Mouse (Mus musculus): Measurements from ENCODE around the gene Ddx55. TPM values are rescaled to one million over a fixed set of nuclear protein-coding genes. Genes with fewer than 3 reads are reported as not detected.

Ddx55 gene
- polyA plus RNA-seq (2015; fragmentation: Nextera tagmentation; extraction: Ambion mirVana) = 21.9 and 30.5 TPM in 2 replicates

DNA sequence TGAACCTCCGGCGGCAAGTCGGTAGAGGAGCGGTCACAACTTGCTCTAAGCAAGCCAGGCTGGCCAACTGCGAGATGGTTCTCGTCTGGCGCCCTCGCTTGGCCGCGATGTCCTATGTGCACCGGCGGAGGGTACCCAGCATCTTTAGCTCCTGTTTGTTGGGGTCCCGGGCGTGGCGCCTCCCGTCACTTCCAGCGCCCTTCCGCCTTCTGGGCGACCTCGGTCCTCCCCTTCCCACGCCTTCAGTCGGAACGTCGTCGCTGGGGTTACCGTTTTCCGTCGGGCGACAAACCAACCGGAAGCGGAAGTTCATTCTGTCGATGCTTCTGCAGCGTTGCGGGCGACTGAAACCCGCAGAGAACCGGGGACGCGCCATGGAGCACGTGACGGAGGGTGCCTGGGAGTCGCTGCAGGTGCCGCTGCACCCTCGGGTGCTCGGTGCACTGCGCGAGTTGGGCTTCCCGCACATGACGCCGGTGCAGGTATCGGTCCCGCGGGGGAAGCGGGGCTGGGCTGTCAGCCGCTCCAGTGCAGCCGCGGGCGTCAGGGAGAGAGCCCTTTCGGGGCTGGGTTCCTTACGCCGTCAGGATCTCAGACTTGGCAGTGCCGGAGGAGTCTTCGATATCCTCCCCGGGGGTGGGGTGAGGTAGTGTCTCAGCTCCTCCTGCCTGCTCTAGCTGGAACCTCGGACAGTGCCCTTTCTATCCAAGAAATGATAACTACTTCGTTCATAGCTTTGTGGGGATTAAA lies at the start of gene Ddx55:
TSS of gene Ddx55 (plus strand) at position 307 of the 750 bp plus-strand sequence.
- Histone ChIP-seq H3K27me3 (replicated peaks; ENCODE audit: control insufficient read depth, insufficient read depth, low read length) (no peaks in the 10 kb centered on the region), H3K27ac (ENCODE audit: low read length) (peak within 1 kb of the TSS; percentile 42), H3K9ac (replicated peaks; ENCODE audit: low read depth, low read length) (peak within 1 kb of the TSS; percentile 63), H3K9me3 (ENCODE audit: control insufficient read depth, low read length) (no peaks in the 10 kb centered on the region), H3K36me3 (ENCODE audit: control insufficient read depth, insufficient read depth) (peaks cover 8% of the 10 kb centered on the region), H3K4me3 (replicated peaks; ENCODE audit: low read length) (peak within 1 kb of the TSS; percentile 52), H3K4me2 (ENCODE audit: low read length) (peak within 1 kb of the TSS; percentile 77), H3K4me1 (replicated peaks; ENCODE audit: control insufficient read depth, insufficient read depth, low read length) (peaks cover 14% of the 10 kb centered on the region)
- WGBS = under 1% methylated on average over 63 of the region's 66 CpGs
- ATAC-seq = peak; percentile 93

DNA sequence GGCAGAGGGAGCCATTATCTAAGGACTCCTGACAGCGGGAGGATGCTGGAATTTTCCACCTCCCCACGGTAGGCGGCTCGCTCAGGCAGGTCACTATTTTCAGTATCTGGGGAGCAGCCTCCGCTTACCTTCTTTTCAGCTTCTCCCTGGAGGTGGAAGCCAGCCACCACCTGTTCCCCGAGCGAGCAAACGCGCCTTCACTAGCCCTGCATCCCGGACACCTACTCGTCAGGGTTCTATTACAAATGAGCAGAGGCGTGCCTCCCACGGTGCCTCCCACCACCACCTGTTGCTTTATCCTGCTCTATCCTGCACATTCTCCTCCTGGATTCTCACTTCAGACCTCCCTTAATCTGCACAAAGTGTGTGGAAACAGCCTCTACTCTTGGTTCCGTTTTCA lies 48.9 kb upstream of the Ddx55 start:
- no peaks in the 10 kb centered on the region for H3K4me1 ChIP-seq (replicated peaks; ENCODE audit: control insufficient read depth, insufficient read depth, low read length)
- H3K27ac ChIP-seq (ENCODE audit: low read length) = no peak overlapping the region
- ATAC-seq = no peak
- H3K9ac ChIP-seq (replicated peaks; ENCODE audit: low read depth, low read length) = no peak overlapping the region
- H3K4me3 ChIP-seq (replicated peaks; ENCODE audit: low read length) = no peak overlapping the region
- 64% methylated on average over 14 of the region's 14 CpGs for WGBS
- no peak overlapping the region for H3K4me2 ChIP-seq (ENCODE audit: low read length)
- no peaks in the 10 kb centered on the region for H3K9me3 ChIP-seq (ENCODE audit: control insufficient read depth, low read length)
- H3K36me3 ChIP-seq (ENCODE audit: control insufficient read depth, insufficient read depth) = no peaks in the 10 kb centered on the region; the same call in 1 of the 2 replicates
- H3K27me3 ChIP-seq (replicated peaks; ENCODE audit: control insufficient read depth, insufficient read depth, low read length) = no peaks in the 10 kb centered on the region

DNA sequence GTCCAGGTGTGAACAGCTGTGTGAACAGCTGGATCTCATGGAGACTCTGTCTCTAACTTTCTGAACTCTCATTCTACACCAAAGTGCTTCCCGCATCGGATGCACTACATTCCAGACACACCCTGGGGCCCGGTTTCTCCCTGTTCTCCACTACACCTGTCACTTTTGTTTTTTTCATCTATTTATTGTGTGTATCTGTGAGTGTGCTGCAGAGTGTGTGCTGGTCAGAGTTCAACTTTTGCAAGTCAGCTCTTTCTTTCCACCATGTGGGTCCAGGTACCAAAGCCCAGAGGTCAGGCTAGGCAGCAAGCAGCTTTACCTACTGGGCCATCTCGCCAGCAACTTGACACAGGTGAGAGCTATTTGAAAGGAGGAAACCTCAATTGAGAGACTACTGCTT lies 47.4 kb upstream of the Ddx55 start:
- Histone ChIP-seq H3K9ac (replicated peaks; ENCODE audit: low read depth, low read length) (no peak overlapping the region), H3K9me3 (ENCODE audit: control insufficient read depth, low read length) (no peaks in the 10 kb centered on the region), H3K4me2 (ENCODE audit: low read length) (no peak overlapping the region), H3K4me3 (replicated peaks; ENCODE audit: low read length) (no peak overlapping the region), H3K4me1 (replicated peaks; ENCODE audit: control insufficient read depth, insufficient read depth, low read length) (no peaks in the 10 kb centered on the region), H3K27me3 (replicated peaks; ENCODE audit: control insufficient read depth, insufficient read depth, low read length) (no peaks in the 10 kb centered on the region), H3K36me3 (ENCODE audit: control insufficient read depth, insufficient read depth) (no peaks in the 10 kb centered on the region; the same call in 1 of the 2 replicates), H3K27ac (ENCODE audit: low read length) (no peak overlapping the region)
- ATAC-seq = no peak
- 96% methylated on average over 4 of the region's 4 CpGs for WGBS

DNA sequence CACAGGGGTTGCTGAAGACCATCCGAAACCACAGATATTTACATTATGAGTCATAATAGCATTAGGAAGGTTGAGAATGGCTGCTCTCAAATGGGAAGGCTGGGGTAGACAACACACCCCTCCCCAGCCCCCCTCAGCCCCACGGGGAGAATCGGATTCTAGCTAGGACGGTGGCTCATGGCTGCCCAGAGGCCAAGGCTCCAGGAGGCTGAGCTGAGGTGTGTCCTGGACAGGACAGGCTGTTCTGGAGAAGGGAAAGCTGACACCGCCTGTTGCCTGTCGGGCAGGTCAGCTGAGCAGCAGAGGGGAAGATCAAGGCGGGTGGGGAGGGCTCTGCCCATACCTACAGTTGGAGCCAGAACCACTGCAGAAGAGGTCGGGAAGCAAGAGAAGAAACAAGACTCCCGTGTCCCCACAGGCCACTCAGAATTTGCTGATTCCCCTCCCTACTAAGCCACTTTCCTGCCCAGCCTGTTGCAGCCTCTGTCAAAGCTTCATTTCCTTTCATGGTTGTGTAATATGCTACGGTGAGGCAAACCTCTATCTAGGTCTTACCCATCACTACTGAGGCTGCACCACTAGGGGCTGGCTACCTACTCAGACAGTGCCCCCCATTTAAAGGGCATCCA lies 45.8 kb upstream of the Ddx55 start:
- Histone ChIP-seq H3K27me3 (replicated peaks; ENCODE audit: control insufficient read depth, insufficient read depth, low read length) (no peaks in the 10 kb centered on the region), H3K4me1 (replicated peaks; ENCODE audit: control insufficient read depth, insufficient read depth, low read length) (no peaks in the 10 kb centered on the region), H3K9me3 (ENCODE audit: control insufficient read depth, low read length) (no peaks in the 10 kb centered on the region), H3K4me3 (replicated peaks; ENCODE audit: low read length) (no peak overlapping the region), H3K9ac (replicated peaks; ENCODE audit: low read depth, low read length) (no peak overlapping the region), H3K36me3 (ENCODE audit: control insufficient read depth, insufficient read depth) (no peaks in the 10 kb centered on the region; the same call in 1 of the 2 replicates), H3K4me2 (ENCODE audit: low read length) (no peak overlapping the region), H3K27ac (ENCODE audit: low read length) (no peak overlapping the region)
- ATAC-seq = no peak
- 87% methylated on average over 10 of the region's 10 CpGs for WGBS

DNA sequence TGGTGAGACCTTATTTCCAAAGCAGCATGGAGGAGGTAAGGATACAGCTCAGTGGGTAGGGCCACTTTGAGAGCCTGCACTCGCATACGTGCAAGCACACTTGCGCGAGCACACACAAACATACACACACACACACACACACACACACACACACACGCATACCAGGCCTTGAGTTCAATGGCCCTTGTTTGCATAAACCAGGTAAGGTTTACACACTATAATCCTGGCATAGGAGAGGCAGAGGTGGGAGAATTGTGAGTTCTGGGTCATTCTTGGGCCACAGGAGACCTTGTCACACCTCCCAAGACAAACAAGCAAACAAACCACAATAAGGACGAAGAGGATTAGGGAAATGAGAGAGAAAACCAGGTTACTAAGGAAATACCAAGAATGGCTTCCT lies 43.5 kb upstream of the Ddx55 start:
- Histone ChIP-seq H3K36me3 (ENCODE audit: control insufficient read depth, insufficient read depth) (peaks cover 10% of the 10 kb centered on the region; the same call in 1 of the 2 replicates), H3K9ac (replicated peaks; ENCODE audit: low read depth, low read length) (no peak overlapping the region), H3K4me1 (replicated peaks; ENCODE audit: control insufficient read depth, insufficient read depth, low read length) (no peaks in the 10 kb centered on the region), H3K4me2 (ENCODE audit: low read length) (no peak overlapping the region), H3K27me3 (replicated peaks; ENCODE audit: control insufficient read depth, insufficient read depth, low read length) (no peaks in the 10 kb centered on the region), H3K9me3 (ENCODE audit: control insufficient read depth, low read length) (no peaks in the 10 kb centered on the region), H3K4me3 (replicated peaks; ENCODE audit: low read length) (no peak overlapping the region), H3K27ac (ENCODE audit: low read length) (no peak overlapping the region)
- no peak for ATAC-seq
- WGBS = 90% methylated on average over 6 of the region's 6 CpGs

DNA sequence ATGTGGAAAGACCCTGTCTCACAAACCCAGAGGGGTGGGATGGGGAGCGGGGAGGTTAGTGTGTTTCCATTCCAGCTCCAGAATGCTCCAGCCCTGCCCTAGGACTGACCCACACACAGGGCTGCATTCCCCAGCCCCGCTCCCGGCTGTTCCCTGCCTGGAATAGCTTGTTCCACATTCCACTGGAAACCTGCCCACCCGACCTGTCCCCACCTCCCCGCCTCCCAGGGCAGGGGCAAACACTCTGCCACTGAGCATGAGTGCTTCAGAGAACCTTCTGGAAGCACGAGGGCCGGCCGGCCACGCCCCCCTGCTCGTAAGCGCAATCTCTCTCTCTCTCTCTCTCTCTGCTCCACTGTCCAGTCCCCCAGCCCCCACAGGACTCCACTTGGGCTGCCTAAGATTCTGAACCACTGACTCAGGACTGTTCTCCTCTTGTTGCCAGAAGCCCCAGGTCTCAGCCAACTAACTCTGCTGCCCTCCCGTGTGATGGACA lies 42.9 kb upstream of the Ddx55 start:
- 78% methylated on average over 12 of the region's 12 CpGs for WGBS
- Histone ChIP-seq H3K9ac (replicated peaks; ENCODE audit: low read depth, low read length) (no peak overlapping the region), H3K9me3 (ENCODE audit: control insufficient read depth, low read length) (no peaks in the 10 kb centered on the region), H3K4me3 (replicated peaks; ENCODE audit: low read length) (no peak overlapping the region), H3K4me1 (replicated peaks; ENCODE audit: control insufficient read depth, insufficient read depth, low read length) (no peaks in the 10 kb centered on the region), H3K27me3 (replicated peaks; ENCODE audit: control insufficient read depth, insufficient read depth, low read length) (no peaks in the 10 kb centered on the region), H3K4me2 (ENCODE audit: low read length) (no peak overlapping the region), H3K27ac (ENCODE audit: low read length) (no peak overlapping the region), H3K36me3 (ENCODE audit: control insufficient read depth, insufficient read depth) (peaks cover 12% of the 10 kb centered on the region; the same call in 1 of the 2 replicates)
- ATAC-seq = no peak

DNA sequence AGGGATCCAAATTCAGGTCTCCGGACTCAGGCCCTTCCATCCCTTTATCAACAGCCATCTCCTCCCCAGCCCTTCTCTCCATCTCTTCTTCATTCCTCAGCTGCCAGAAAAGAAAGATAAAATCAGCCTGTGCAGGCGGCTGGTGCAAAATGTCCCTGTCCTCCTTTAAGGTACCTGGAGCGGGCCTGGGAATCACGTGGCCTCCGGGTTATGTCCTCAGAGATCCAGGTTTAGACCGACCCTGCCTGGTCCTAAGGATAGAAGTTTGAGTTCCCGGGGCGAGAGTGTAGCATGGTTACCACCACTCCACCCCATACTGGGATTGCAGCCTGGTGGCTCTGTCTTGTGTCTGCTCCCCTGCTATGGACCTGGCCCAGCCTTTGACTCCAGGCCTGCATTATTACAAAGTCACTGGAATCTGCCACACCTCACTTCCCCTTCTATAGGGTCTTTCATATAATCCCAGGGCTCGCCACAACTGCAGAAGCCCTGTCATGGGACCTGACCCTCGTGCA lies 42.1 kb upstream of the Ddx55 start:
- no peaks in the 10 kb centered on the region for H3K27me3 ChIP-seq (replicated peaks; ENCODE audit: control insufficient read depth, insufficient read depth, low read length)
- no peaks in the 10 kb centered on the region for H3K4me1 ChIP-seq (replicated peaks; ENCODE audit: control insufficient read depth, insufficient read depth, low read length)
- H3K4me2 ChIP-seq (ENCODE audit: low read length) = no peak overlapping the region
- H3K4me3 ChIP-seq (replicated peaks; ENCODE audit: low read length) = no peak overlapping the region
- H3K9me3 ChIP-seq (ENCODE audit: control insufficient read depth, low read length) = no peaks in the 10 kb centered on the region
- H3K36me3 ChIP-seq (ENCODE audit: control insufficient read depth, insufficient read depth) = peaks cover 12% of the 10 kb centered on the region; the same call in 1 of the 2 replicates
- ATAC-seq = no peak
- no peak overlapping the region for H3K27ac ChIP-seq (ENCODE audit: low read length)
- 93% methylated on average over 10 of the region's 10 CpGs for WGBS
- no peak overlapping the region for H3K9ac ChIP-seq (replicated peaks; ENCODE audit: low read depth, low read length)

DNA sequence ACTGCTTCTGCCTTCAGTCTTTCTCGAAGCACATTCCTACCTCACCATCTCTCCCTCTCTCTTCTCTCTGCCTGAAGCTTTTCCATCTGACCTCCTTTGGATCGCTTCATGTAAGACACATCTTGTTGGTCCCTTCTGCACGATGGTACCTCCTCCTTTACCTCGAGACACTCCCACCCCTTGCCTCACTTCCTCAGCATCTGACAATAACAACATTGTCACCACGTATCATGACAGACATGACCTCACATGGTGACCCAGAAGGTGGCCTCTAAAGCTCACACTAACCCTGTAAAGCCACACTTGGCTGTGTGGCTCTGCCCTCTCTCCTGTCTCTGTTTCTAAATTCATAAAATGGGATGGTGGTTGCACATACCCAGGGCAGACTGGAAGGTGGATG lies 36.9 kb upstream of the Ddx55 start:
- ATAC-seq = no peak
- H3K27me3 ChIP-seq (replicated peaks; ENCODE audit: control insufficient read depth, insufficient read depth, low read length) = no peaks in the 10 kb centered on the region

DNA sequence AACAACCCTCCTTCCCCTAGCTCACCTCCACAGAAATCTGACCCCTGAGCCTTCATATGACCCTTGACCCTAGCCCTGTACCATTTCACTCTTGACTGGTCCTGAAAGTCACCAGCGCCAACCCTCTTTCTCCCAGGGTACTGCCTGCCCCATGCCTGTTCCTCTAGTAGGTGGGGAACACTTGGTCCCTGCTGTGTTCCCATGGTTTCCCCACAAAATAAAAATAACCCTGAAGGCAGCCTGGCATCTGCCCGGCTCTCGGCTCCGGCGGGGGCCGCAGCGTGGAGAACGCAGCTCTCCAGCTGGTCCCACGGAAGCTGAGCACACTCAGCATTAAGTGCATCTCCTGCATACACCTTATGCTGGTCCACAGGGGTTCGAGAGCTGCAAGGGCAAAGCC lies 34.0 kb upstream of the Ddx55 start:
- no peaks in the 10 kb centered on the region for H3K4me1 ChIP-seq (replicated peaks; ENCODE audit: control insufficient read depth, insufficient read depth, low read length)
- no peak overlapping the region for H3K27ac ChIP-seq (ENCODE audit: low read length)
- no peak overlapping the region for H3K4me2 ChIP-seq (ENCODE audit: low read length)
- H3K9me3 ChIP-seq (ENCODE audit: control insufficient read depth, low read length) = no peaks in the 10 kb centered on the region
- ATAC-seq = no peak
- WGBS = 81% methylated on average over 10 of the region's 10 CpGs
- no peaks in the 10 kb centered on the region for H3K27me3 ChIP-seq (replicated peaks; ENCODE audit: control insufficient read depth, insufficient read depth, low read length)
- no peak overlapping the region for H3K9ac ChIP-seq (replicated peaks; ENCODE audit: low read depth, low read length)
- no peak overlapping the region for H3K4me3 ChIP-seq (replicated peaks; ENCODE audit: low read length)
- peaks cover 5% of the 10 kb centered on the region; the same call in 1 of the 2 replicates for H3K36me3 ChIP-seq (ENCODE audit: control insufficient read depth, insufficient read depth)

More for the DNA sequence above, 36.9 kb upstream of the Ddx55 start:
- Histone ChIP-seq H3K9ac (replicated peaks; ENCODE audit: low read depth, low read length) (no peak overlapping the region), H3K27ac (ENCODE audit: low read length) (no peak overlapping the region), H3K4me1 (replicated peaks; ENCODE audit: control insufficient read depth, insufficient read depth, low read length) (no peaks in the 10 kb centered on the region), H3K4me3 (replicated peaks; ENCODE audit: low read length) (no peak overlapping the region), H3K4me2 (ENCODE audit: low read length) (no peak overlapping the region), H3K36me3 (ENCODE audit: control insufficient read depth, insufficient read depth) (peaks cover 12% of the 10 kb centered on the region; the same call in 1 of the 2 replicates), H3K9me3 (ENCODE audit: control insufficient read depth, low read length) (no peaks in the 10 kb centered on the region)
- WGBS = 88% methylated on average over 5 of the region's 5 CpGs

Measured in forebrain, embryonic 16.5 days (tissue).